Mouse (Mus musculus) ES-Bruce4 (cell line): ENCODE data around the gene Shisa7.

Experiments used
- CTCF ChIP-seq: IDR thresholded peaks from one replicate; pipeline ENCODE4 v1.8.1; 2011; ENCODE audit warnings: low read depth, low read length
- EP300 ChIP-seq: IDR thresholded peaks from 2 replicates; pipeline ENCODE4 v1.6.1; 2011; ENCODE audit warnings: low read depth, low read length; ENCODE audit not compliant: insufficient read depth
- POLR2A ChIP-seq: IDR thresholded peaks from one replicate; pipeline ENCODE4 v1.8.1; 2011; ENCODE audit warnings: low read length; ENCODE audit not compliant: insufficient read depth

- TF ChIP-seq CTCF = no peak
- no peak for TF ChIP-seq POLR2A
- TF ChIP-seq EP300 = no peak
These were observed 32.6 kb downstream of the Shisa7 start for GRCm38 (mm10) chr7:4811842-4812302.
